Mouse (Mus musculus) midbrain, embryonic 14.5 days (tissue): ENCODE results near the gene Snrpd2. TPM values are rescaled to one million over a fixed set of nuclear protein-coding genes. Genes with fewer than 3 reads are reported as not detected.

Experiments used
- ATAC-seq: fragments of 200-750 bp; cut with Nextera tagmentation; 2 replicates; pipeline ENCODE4 v1.8.0; 2017; ENCODE audit warnings: moderate number of reproducible peaks, moderate library complexity; ENCODE audit not compliant: low FRiP score, low TSS enrichment
- DNase-seq: peaks from one replicate; pipeline ENCODE4 v3.0.0-alpha.2; 2015
- H3K27ac ChIP-seq: fragments of 300-500 bp; sonication (generic); replicated peaks from 2 replicates; pipeline ENCODE4 v1.5.1; 2014; ENCODE audit warnings: mild to moderate bottlenecking, low read depth, low read length, moderate library complexity
- H3K27me3 ChIP-seq: fragments of 300-500 bp; sonication (generic); 2 replicates; pipeline ENCODE4 v1.6.1; 2014; ENCODE audit warnings: low read length, control low read depth, mixed read lengths; ENCODE audit not compliant: control insufficient read depth, insufficient read depth
- H3K36me3 ChIP-seq: fragments of 300-500 bp; sonication (generic); 2 replicates; pipeline ENCODE4 v1.6.1; 2014; ENCODE audit warnings: low read length, control low read depth; ENCODE audit not compliant: control insufficient read depth, insufficient read depth
- H3K4me1 ChIP-seq: fragments of 300-500 bp; sonication (generic); 2 replicates; pipeline ENCODE4 v1.6.1; 2014; ENCODE audit warnings: mild to moderate bottlenecking, antibody characterized with exemption, low read length, control low read depth; ENCODE audit not compliant: control insufficient read depth, insufficient read depth
- H3K4me2 ChIP-seq: fragments of 300-500 bp; sonication (generic); 2 replicates; pipeline ENCODE4 v1.6.1; 2014; ENCODE audit warnings: mild to moderate bottlenecking, low read length, moderate library complexity
- H3K4me3 ChIP-seq: fragments of 300-500 bp; sonication (generic); replicated peaks from 2 replicates; pipeline ENCODE4 v1.5.1; 2014; ENCODE audit warnings: low read depth, low read length
- H3K9ac ChIP-seq: fragments of 300-500 bp; sonication (generic); replicated peaks from 2 replicates; pipeline ENCODE4 v1.6.1; 2014; ENCODE audit warnings: mild to moderate bottlenecking, low read length, moderate library complexity
- H3K9me3 ChIP-seq: fragments of 300-500 bp; sonication (generic); 2 replicates; pipeline ENCODE4 v1.6.1; 2016; ENCODE audit warnings: low read length, control low read depth, mixed read lengths; ENCODE audit not compliant: control insufficient read depth
- WGBS: fragments of 180-500 bp; shearing (Covaris S2); extraction: QIAGEN DNeasy Blood & Tissue Kit; methylation state at CpG from one replicate; pipeline ENCODE4 v1.1.7; 2014; 5-methylcytosine and 5-hydroxymethylcytosine counted together
- polyA plus RNA-seq: library from polyadenylated mRNA; unstranded; fragments of >200 nt; fragmentation: Nextera tagmentation; extraction: Ambion mirVana; gene quantifications from 2 replicates; pipeline ENCODE4 v1.2.1, GENCODE M21; 2014

Snrpd2 gene
- polyA plus RNA-seq, 1 experiment from 2014 or later, result 112 TPM

- H3K27me3 ChIP-seq, result peaks cover 11% of the 10 kb centered on the region
- no peak overlapping the region for H3K27ac ChIP-seq
- H3K4me3 ChIP-seq, result no peak overlapping the region
- WGBS, result 58% methylated on average over 13 of the region's 13 CpGs
- H3K9me3 ChIP-seq, result no peaks in the 10 kb centered on the region
- peaks cover 10% of the 10 kb centered on the region for H3K4me1 ChIP-seq
- H3K9ac ChIP-seq, result no peak overlapping the region
- H3K4me2 ChIP-seq, result no peak overlapping the region
- peaks cover 39% of the 10 kb centered on the region for H3K36me3 ChIP-seq
- no peak for ATAC-seq
- DNase-seq, result no peak
Observed at GRCm38 (mm10) chr7:19155825-19156475, 6.4 kb downstream of the Snrpd2 start.

GRCm38 (mm10) chr7:19157160-19157800 is 7.8 kb downstream of the Snrpd2 start:
- peak; percentile 92 for DNase-seq
- Histone ChIP-seq H3K4me2 (peak overlapping the region; percentile 44), H3K9ac (peak overlapping the region; percentile 27), H3K9me3 (no peaks in the 10 kb centered on the region), H3K4me3 (peak overlapping the region; percentile 5), H3K4me1 (peaks cover 10% of the 10 kb centered on the region), H3K27me3 (peaks cover 11% of the 10 kb centered on the region), H3K27ac (peak overlapping the region; percentile 78), H3K36me3 (peaks cover 28% of the 10 kb centered on the region)
- 6% methylated on average over 30 of the region's 30 CpGs for WGBS
- peak; percentile 74 for ATAC-seq

GRCm38 (mm10) chr7:19158601-19159000 is 9.1 kb downstream of the Snrpd2 start:
- H3K9me3 ChIP-seq, result no peaks in the 10 kb centered on the region
- H3K9ac ChIP-seq, result no peak overlapping the region
- H3K4me3 ChIP-seq, result no peak overlapping the region
- peaks cover 17% of the 10 kb centered on the region for H3K36me3 ChIP-seq
- H3K4me1 ChIP-seq, result peaks cover 10% of the 10 kb centered on the region
- no peak overlapping the region for H3K27ac ChIP-seq
- H3K27me3 ChIP-seq, result peaks cover 11% of the 10 kb centered on the region
- DNase-seq (no peak), ATAC-seq (no peak)
- 73% methylated on average over 11 of the region's 11 CpGs for WGBS
- H3K4me2 ChIP-seq, result no peak overlapping the region

DNA sequence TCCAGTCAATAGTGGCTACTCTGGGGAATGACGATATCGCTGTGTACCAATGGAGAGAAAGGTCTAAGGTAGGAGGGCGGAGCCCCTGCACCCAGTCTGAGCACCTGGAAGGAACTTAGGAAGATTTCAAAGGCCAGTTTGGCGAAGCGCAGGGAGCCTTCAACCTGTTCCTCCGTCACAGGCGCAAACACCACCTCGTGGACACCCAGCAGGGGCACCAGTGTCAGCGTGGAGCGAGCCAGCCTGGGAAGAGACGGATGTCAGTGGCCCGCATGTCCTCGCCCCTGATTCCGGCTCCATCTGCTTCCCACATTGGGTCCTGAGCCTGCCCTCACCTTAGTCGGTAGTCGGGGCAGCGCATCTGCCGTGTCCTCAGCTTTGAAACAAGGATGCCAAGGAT is 9.9 kb downstream of the Snrpd2 start:
- peaks cover 11% of the 10 kb centered on the region for H3K27me3 ChIP-seq
- ATAC-seq, result no peak
- H3K4me1 ChIP-seq, result peaks cover 11% of the 10 kb centered on the region
- H3K9me3 ChIP-seq, result no peaks in the 10 kb centered on the region
- no peak overlapping the region; the same call in 1 of the 2 replicates for H3K4me3 ChIP-seq
- H3K9ac ChIP-seq, result no peak overlapping the region
- peak overlapping the region; percentile 63 for H3K4me2 ChIP-seq
- 13% methylated on average over 18 of the region's 18 CpGs for WGBS
- peaks cover 9% of the 10 kb centered on the region; the same call in 1 of the 2 replicates for H3K36me3 ChIP-seq
- no peak for DNase-seq
- no peak overlapping the region for H3K27ac ChIP-seq

GRCm38 (mm10) chr7:19160115-19160514 is 10.6 kb downstream of the Snrpd2 start:
- Histone ChIP-seq H3K27ac (no peak overlapping the region), H3K9me3 (no peaks in the 10 kb centered on the region), H3K27me3 (peaks cover 16% of the 10 kb centered on the region), H3K4me3 (peak overlapping the region; percentile 27), H3K9ac (peak overlapping the region; percentile 48), H3K4me1 (peaks cover 18% of the 10 kb centered on the region), H3K4me2 (peak overlapping the region; percentile 63), H3K36me3 (peaks cover 2% of the 10 kb centered on the region; the same call in 1 of the 2 replicates)
- ATAC-seq, result peak; percentile 25; the same call in 1 of the 2 replicates
- DNase-seq, result peak; percentile 48
- 1% methylated on average over 20 of the region's 20 CpGs for whole genome bisulfite sequencing

GRCm38 (mm10) chr7:19162928-19163327 is 13.4 kb downstream of the Snrpd2 start:
- Histone ChIP-seq H3K4me3 (no peak overlapping the region), H3K9me3 (no peaks in the 10 kb centered on the region), H3K27ac (no peak overlapping the region), H3K9ac (no peak overlapping the region), H3K4me1 (peaks cover 19% of the 10 kb centered on the region), H3K4me2 (no peak overlapping the region), H3K27me3 (peaks cover 16% of the 10 kb centered on the region), H3K36me3 (no peaks in the 10 kb centered on the region)
- 84% methylated on average over 7 of the region's 7 CpGs for WGBS
- no peak for ATAC-seq
- DNase-seq, result no peak

- Histone ChIP-seq H3K9ac (no peak overlapping the region), H3K27me3 (peaks cover 16% of the 10 kb centered on the region), H3K4me3 (no peak overlapping the region), H3K27ac (no peak overlapping the region), H3K36me3 (no peaks in the 10 kb centered on the region), H3K4me1 (peaks cover 18% of the 10 kb centered on the region), H3K9me3 (no peaks in the 10 kb centered on the region), H3K4me2 (no peak overlapping the region)
- WGBS, result 32% methylated on average over 12 of the region's 12 CpGs
- ATAC-seq (no peak), DNase-seq (no peak)
Observed at GRCm38 (mm10) chr7:19163752-19164151, 14.2 kb downstream of the Snrpd2 start.

DNA sequence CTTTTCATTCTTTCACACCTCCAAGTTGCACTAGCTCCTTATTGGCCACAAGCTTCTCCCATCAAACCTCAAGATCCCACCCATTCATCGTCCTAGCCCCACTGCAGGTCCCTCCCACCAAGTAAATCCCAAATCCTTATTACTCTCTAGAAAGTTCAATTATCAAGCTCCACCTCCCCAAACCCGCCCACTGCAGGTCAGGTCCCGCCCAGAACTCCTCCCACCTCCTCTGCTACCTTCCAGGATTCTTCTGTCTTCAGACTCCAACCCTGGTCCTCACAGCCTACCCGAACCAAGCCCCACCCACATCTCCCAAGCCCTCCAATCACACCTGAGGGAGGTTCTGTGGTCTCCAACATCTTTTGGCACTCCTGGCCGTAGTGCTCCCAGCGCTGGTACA is 14.7 kb downstream of the Snrpd2 start:
- Histone ChIP-seq H3K36me3 (no peaks in the 10 kb centered on the region), H3K27me3 (peaks cover 15% of the 10 kb centered on the region), H3K9me3 (no peaks in the 10 kb centered on the region), H3K27ac (no peak overlapping the region), H3K4me1 (peaks cover 18% of the 10 kb centered on the region), H3K4me3 (no peak overlapping the region), H3K9ac (no peak overlapping the region), H3K4me2 (peak overlapping the region; percentile 29; the same call in 1 of the 2 replicates)
- no peak for DNase-seq
- WGBS, result 2% methylated on average over 6 of the region's 6 CpGs
- ATAC-seq, result no peak

DNA sequence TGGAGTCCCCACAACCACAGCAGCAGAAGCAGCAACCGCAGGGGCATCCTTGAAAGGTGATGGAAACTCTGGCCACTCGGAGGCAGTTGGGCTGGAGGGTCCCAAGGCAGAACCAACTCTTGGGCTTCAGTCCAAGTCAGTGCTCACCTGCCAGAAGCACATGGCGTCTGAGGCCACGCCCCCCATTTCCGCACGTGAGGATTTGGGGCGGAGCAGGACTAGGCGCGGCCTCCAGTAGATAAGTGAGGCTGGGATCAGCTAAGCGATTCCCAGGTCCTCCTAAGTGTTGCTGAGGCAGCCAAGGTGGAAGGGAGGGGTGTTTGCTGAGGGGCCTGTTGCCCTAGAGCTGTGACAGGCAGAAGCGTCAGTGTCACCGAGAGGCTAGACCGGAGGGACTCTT is 15.5 kb downstream of the Snrpd2 start:
- DNase-seq, result no peak
- WGBS, result 7% methylated on average over 13 of the region's 13 CpGs
- ATAC-seq, result no peak
- H3K4me2 ChIP-seq, result peak overlapping the region; percentile 29
- no peak overlapping the region for H3K4me3 ChIP-seq
- no peak overlapping the region for H3K27ac ChIP-seq
- H3K27me3 ChIP-seq, result peaks cover 8% of the 10 kb centered on the region
- H3K9me3 ChIP-seq, result no peaks in the 10 kb centered on the region
- no peaks in the 10 kb centered on the region for H3K36me3 ChIP-seq
- H3K9ac ChIP-seq, result no peak overlapping the region
- peaks cover 18% of the 10 kb centered on the region for H3K4me1 ChIP-seq
